Mouse (Mus musculus): ENCODE data around the gene Mmel1. TPM values are rescaled to one million over a fixed set of nuclear protein-coding genes. Genes with fewer than 3 reads are reported as not detected.

Gene Mmel1
- polyA plus RNA-seq, 1 experiment, result 0.52 TPM

- Histone ChIP-seq H3K36me3 (ENCODE audit: control insufficient read depth, insufficient read depth) (no peaks in the 10 kb centered on the region), H3K79me2 (ENCODE audit: control insufficient read depth, insufficient read depth) (no peaks in the 10 kb centered on the region), H3ac (ENCODE audit: control insufficient read depth, insufficient read length) (no peak overlapping the region), H3K4me2 (ENCODE audit: low read depth) (no peak overlapping the region), H3K27me3 (ENCODE audit: control insufficient read depth, insufficient read depth, insufficient read length) (peaks cover 6% of the 10 kb centered on the region), H3K4me3 (no peak overlapping the region)
- no peak for TF ChIP-seq POLR2AphosphoS2 (IDR thresholded peaks at IDR 0.05; ENCODE audit: insufficient read length, low read depth)
- TF ChIP-seq MAX (IDR thresholded peaks at IDR 0.05; ENCODE audit: low read depth), result no peak
- TF ChIP-seq POLR2A (IDR thresholded peaks at IDR 0.05; ENCODE audit: insufficient read length, low read depth), result no peak
- no peak for TF ChIP-seq REST (IDR thresholded peaks at IDR 0.05; ENCODE audit: insufficient read depth, insufficient read length)
- no peak for TF ChIP-seq MYOD1 (IDR thresholded peaks at IDR 0.05; ENCODE audit: control insufficient read depth in 1 of 3, insufficient read length in 2 of 3, low read depth in 2 of 3)
Observed at GRCm38 (mm10) chr4:154922931-154923330, 53.5 kb downstream of the Mmel1 start.

- peaks cover 13% of the 10 kb centered on the region for H3K27me3 ChIP-seq (ENCODE audit: control insufficient read depth, insufficient read depth, insufficient read length)
- no peak overlapping the region for H3ac ChIP-seq (ENCODE audit: control insufficient read depth, insufficient read length)
- H3K36me3 ChIP-seq (ENCODE audit: control insufficient read depth, insufficient read depth), result no peaks in the 10 kb centered on the region
- H3K4me3 ChIP-seq, result no peak overlapping the region
- TF ChIP-seq E2F4 (IDR thresholded peaks at IDR 0.05; ENCODE audit: insufficient read depth), result no peak
- TF ChIP-seq MYOG (IDR thresholded peaks at IDR 0.05; ENCODE audit: control insufficient read depth in 1 of 3, insufficient read depth in 1 of 3, insufficient read length in 2 of 3, low read depth in 2 of 3), result no peak
- no peak for TF ChIP-seq SRF (IDR thresholded peaks at IDR 0.05; ENCODE audit: control insufficient read depth, insufficient read length, low read depth)
- no peak for TF ChIP-seq TCF3 (IDR thresholded peaks at IDR 0.05; ENCODE audit: insufficient read length, low read depth)
- no peak for TF ChIP-seq REST (IDR thresholded peaks at IDR 0.05; ENCODE audit: insufficient read depth, insufficient read length)
- TF ChIP-seq MAX (IDR thresholded peaks at IDR 0.05; ENCODE audit: low read depth), result no peak
- no peak for TF ChIP-seq TCF12 (IDR thresholded peaks at IDR 0.05; ENCODE audit: insufficient read depth, poor library complexity, severe bottlenecking)
- TF ChIP-seq POLR2AphosphoS2 (IDR thresholded peaks at IDR 0.05; ENCODE audit: insufficient read length, low read depth), result no peak
- no peak for TF ChIP-seq CEBPB (IDR thresholded peaks at IDR 0.05; ENCODE audit: insufficient read depth, poor library complexity, severe bottlenecking)
- no peak for TF ChIP-seq USF1 (IDR thresholded peaks at IDR 0.05; ENCODE audit: low read depth)
- no peak for TF ChIP-seq MYOD1 (IDR thresholded peaks at IDR 0.05; ENCODE audit: control insufficient read depth in 1 of 3, insufficient read length in 2 of 3, low read depth in 2 of 3)
- TF ChIP-seq POLR2A (IDR thresholded peaks at IDR 0.05; ENCODE audit: insufficient read length, low read depth), result no peak
- no peaks in the 10 kb centered on the region for H3K79me2 ChIP-seq (ENCODE audit: control insufficient read depth, insufficient read depth)
- H3K4me2 ChIP-seq (ENCODE audit: low read depth), result no peak overlapping the region
Observed at GRCm38 (mm10) chr4:154925413-154925812, 56.0 kb downstream of the Mmel1 start.

GRCm38 (mm10) chr4:154926969-154927898 lies 57.8 kb downstream of the Mmel1 start:
- Histone ChIP-seq H3K79me2 (ENCODE audit: control insufficient read depth, insufficient read depth) (no peaks in the 10 kb centered on the region), H3K36me3 (ENCODE audit: control insufficient read depth, insufficient read depth) (no peaks in the 10 kb centered on the region), H3K4me2 (ENCODE audit: low read depth) (peak overlapping the region; percentile 71), H3ac (ENCODE audit: control insufficient read depth, insufficient read length) (no peak overlapping the region), H3K27me3 (ENCODE audit: control insufficient read depth, insufficient read depth, insufficient read length) (peaks cover 13% of the 10 kb centered on the region), H3K4me3 (no peak overlapping the region)
- TF ChIP-seq TCF12 (IDR thresholded peaks at IDR 0.05; ENCODE audit: insufficient read depth, poor library complexity, severe bottlenecking) (no peak), REST (IDR thresholded peaks at IDR 0.05; ENCODE audit: insufficient read depth, insufficient read length) (no peak), MYOG (IDR thresholded peaks at IDR 0.05; ENCODE audit: control insufficient read depth in 1 of 3, insufficient read depth in 1 of 3, insufficient read length in 2 of 3, low read depth in 2 of 3) (no peak), MAX (IDR thresholded peaks at IDR 0.05; ENCODE audit: low read depth) (no peak), POLR2A (IDR thresholded peaks at IDR 0.05; ENCODE audit: insufficient read length, low read depth) (no peak), TCF3 (IDR thresholded peaks at IDR 0.05; ENCODE audit: insufficient read length, low read depth) (no peak), E2F4 (IDR thresholded peaks at IDR 0.05; ENCODE audit: insufficient read depth) (no peak), CEBPB (IDR thresholded peaks at IDR 0.05; ENCODE audit: insufficient read depth, poor library complexity, severe bottlenecking) (no peak), POLR2AphosphoS2 (IDR thresholded peaks at IDR 0.05; ENCODE audit: insufficient read length, low read depth) (no peak), SRF (IDR thresholded peaks at IDR 0.05; ENCODE audit: control insufficient read depth, insufficient read length, low read depth) (no peak), USF1 (IDR thresholded peaks at IDR 0.05; ENCODE audit: low read depth) (no peak), MYOD1 (IDR thresholded peaks at IDR 0.05; ENCODE audit: control insufficient read depth in 1 of 3, insufficient read length in 2 of 3, low read depth in 2 of 3) (no peak)

GRCm38 (mm10) chr4:154927899-154928337 lies 58.5 kb downstream of the Mmel1 start:
- H3K4me3 ChIP-seq, result no peak overlapping the region

More at GRCm38 (mm10) chr4:154927899-154928337, 58.5 kb downstream of the Mmel1 start:
- Histone ChIP-seq H3K27me3 (ENCODE audit: control insufficient read depth, insufficient read depth, insufficient read length) (peaks cover 13% of the 10 kb centered on the region), H3K4me2 (ENCODE audit: low read depth) (peak overlapping the region; percentile 71), H3K79me2 (ENCODE audit: control insufficient read depth, insufficient read depth) (no peaks in the 10 kb centered on the region), H3ac (ENCODE audit: control insufficient read depth, insufficient read length) (no peak overlapping the region), H3K36me3 (ENCODE audit: control insufficient read depth, insufficient read depth) (no peaks in the 10 kb centered on the region)
- no peak for TF ChIP-seq REST (IDR thresholded peaks at IDR 0.05; ENCODE audit: insufficient read depth, insufficient read length)
- TF ChIP-seq USF1 (IDR thresholded peaks at IDR 0.05; ENCODE audit: low read depth), result no peak
- no peak for TF ChIP-seq MAX (IDR thresholded peaks at IDR 0.05; ENCODE audit: low read depth)
